Mouse (Mus musculus) MEL-GATA-1-ER (cell line): ENCODE measurements around the gene Smpd4.
A peak's percentile ranks its signal among the peaks of the same experiment; 100 is the strongest.
"Not testable (repeated sequence)": the region's sequence is repeated elsewhere in the genome, so short reads cannot be mapped to it uniquely, and the experiment has no call there.

Experiments
- DNase-seq: peaks from one replicate; pipeline ENCODE4 v3.0.0-alpha.2; 2012; ENCODE audit warnings: low read depth; ENCODE audit errors: extremely low read depth

The Smpd4 gene

DNA sequence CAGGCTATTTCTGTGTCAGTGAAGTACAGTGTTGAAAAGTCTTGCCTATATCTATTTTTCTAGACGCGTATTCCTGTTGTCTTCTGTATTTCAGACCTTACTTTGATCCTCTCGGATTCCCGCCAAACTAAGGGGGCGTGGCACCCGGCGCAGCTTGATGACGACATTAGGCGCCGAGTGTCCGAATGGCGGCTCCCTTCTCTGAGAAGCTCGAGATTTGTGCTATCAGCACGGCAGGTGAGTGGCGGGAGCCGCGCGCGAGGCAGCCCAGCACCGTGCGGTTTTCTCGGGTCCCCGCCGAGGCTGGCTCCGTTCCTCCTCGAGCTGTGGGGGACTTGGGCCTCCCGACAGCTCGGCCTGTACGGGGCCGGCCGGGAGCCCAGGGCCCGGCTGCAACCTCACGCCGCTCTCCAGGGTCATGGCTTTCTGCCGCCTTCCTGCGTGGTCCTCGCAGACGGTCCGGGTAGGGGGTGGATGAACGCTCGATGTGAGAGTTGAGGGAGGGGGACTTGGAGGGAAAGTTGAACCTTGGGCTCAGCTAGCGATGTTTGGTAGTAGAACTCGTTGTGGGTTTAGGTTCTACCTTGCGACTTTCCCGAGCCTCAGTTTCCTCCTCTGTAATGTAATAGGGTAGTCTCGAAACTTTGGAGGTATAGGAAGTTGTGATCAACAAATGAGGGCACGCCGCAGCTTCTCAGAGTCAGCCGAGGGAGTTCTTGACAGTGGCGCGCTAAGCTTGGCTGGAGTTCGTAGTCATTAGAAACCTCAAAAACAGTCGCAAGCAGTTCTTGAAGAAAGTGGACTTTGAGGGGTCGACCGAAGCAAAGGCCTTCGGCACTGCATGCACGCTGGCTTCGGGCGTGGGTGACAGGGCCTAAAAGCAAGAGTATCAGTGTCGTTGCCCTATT is at the start of gene Smpd4:
Smpd4 (plus strand) TSS at position 157 of the 908 bp plus-strand sequence.
- peak; percentile 72 for DNase-seq

DNA sequence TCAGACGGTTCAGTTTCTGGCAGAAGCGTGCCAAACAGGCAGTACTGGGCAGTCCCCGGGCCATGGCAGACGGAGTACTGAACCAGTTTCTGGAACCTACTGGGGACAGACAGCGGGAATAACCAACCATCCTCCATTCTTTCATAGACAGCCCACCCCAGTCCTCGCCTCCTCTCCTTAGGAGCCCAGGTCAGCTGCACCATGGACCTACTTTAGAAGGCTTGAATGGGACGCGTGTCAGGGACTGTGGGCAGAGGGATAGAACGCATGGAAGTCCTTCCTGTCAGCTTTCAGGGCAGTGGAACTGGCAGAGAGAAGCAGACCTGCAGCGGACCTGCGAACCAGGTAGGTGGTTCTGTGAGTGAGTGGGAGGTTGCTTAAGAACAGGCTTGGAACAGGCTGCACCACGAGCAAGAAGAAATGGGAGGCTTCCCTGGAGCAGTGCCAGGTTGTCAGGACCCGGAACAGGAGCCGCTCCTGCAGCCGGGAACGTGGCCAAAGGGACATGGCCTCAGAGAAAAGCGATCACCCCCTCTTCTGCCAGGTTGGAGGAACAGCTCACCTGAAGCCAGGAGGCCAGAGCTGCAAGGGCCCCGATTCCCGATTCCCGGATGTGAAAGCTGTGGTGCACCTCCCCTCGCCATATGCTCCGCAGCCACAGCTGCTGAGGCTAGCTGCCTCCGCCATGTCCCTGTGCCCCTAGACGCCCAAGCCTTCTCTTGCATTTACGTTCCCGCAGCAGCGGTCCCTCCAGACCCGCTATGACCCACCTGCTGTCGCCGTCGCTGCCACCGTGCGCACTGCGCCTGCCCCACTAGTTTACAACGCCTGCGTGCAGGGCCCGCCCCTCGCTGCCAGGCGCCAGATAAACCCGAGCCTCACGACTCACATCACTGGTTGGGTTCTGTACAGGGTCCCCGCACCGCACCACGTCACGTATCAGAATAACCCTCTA is 43.0 kb upstream of the Smpd4 start:
- DNase-seq, result peak; percentile 53

DNA sequence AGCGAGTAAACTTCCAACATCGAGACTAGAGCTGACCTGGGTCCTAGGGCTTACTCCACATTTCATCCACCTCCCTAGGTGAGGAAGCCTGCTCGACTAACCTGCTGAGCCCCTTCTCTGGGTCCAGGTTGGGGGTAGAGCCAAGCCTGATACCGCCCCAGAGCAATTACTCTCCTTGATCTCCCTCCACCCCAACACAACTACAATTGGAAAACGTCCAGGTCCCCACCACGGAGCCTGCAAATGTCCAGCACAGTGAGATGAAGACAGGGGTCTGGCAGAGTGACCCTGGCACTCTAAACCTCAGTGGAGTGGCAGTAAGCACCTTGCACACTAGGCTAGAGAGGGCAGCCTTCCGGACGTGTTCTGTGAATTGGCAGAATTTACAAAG is 42.3 kb upstream of the Smpd4 start:
- DNase-seq, result no peak

DNA sequence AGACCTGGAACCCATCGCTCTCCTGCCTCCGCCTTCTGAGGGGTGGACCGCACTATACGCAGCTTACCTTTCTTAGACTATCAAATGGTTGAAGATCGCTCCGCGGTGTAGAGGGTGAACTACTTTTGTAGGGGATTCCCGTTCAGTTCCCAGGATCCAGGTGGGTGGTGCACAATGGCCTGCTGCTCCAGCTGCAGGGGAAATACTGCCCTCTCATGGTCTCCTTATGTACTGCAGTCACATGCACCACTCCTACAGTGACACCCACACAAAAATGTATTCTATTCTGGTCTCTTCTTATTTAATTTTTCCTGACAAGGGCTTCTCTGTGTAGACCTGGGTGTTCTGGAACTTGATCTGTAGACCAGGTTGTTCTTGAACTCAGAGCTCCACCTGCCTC is 36.1 kb upstream of the Smpd4 start, which contains the start of gene Slc7a4:
Slc7a4 (minus strand) TSS at position 151 of the 400 bp plus-strand sequence.
- DNase-seq, result peak; percentile 46

DNA sequence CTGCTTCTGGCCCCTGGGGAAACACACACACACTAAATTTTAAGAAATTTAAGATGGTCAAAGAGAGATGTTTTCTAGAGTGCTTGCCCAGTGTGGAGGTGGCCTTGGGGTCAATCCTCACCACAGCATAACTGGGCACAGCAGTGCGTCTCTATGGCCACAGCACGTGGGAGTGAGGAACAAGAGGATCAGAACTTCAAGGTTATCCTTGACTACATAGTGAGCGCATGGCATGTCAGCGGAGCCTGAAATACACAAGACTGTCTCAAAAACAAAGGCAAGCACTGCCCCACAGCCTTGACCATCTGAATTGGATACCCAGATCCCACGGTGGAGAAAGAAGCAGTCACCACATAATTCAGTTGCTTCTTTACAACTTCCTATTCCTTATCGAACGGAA is 34.6 kb upstream of the Smpd4 start:
- no peak for DNase-seq

DNA sequence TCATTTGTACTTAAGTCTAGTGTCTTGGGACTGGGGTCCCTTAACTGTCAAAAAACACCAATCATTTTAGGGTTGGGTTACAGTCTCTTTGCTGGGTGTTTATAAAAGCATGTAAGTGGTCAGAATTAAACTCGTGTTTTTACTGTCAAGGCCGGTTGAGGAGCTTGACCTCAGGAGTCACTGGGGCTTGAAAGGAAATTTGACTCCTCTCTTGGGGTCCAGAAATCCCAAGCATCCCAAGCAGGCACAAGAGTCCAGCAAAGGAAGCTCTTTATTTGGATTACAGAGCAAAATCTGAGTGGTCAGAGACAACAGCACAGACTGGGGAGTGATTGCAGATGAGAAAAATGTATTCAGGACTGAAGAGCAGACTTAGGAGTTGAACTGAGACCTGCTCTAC is 28.4 kb upstream of the Smpd4 start:
- no peak for DNase-seq

DNA sequence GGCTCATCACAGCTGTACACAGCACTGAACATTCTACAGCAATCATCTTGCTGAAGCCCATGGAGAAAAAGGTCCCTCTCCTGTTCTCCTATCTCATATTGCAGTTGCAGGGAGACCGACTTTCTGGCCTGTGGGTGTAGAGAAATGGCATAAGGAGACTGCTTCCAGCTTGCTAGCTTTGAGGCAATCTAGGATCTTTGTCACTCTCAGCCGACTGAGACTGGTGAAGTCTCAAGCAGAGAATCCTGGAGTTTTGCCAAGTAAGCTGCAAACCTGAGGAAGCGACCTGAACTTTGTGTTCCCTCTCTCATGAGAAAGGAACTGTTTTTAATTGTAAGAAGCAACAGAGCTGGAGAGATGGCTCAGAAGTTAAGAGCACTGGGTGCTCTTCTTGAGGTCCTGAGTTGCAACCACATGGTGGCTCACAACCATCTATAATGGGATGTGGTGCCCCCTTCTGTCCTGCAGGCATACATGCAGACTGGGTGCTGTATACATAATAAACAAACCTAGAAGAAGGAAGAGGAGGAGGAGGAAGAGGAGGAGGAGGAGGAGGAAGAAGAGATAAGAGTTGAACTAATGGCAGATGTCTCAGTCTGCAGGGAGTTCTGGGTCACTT is 18.1 kb upstream of the Smpd4 start:
- DNase-seq, result peak; percentile 49

DNA sequence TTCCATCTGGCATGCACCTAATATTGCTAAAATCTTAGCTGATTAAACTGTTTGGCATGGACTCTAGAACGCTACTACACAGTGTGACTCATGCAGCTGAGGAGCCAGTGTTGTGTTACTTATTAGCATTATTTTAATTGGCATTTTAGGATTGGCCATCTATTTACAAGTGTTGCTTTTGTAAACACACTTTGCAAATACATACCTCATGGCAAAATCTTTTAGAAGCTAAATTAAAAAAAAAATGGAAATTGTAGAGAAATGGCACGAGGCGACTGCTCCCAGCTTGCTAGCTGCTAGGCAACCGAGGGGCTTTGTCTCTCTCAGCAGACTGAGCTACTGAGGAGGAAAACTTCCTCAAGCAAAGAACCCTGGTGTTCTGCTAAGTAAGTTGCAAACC is 14.2 kb upstream of the Smpd4 start:
- no peak for DNase-seq

DNA sequence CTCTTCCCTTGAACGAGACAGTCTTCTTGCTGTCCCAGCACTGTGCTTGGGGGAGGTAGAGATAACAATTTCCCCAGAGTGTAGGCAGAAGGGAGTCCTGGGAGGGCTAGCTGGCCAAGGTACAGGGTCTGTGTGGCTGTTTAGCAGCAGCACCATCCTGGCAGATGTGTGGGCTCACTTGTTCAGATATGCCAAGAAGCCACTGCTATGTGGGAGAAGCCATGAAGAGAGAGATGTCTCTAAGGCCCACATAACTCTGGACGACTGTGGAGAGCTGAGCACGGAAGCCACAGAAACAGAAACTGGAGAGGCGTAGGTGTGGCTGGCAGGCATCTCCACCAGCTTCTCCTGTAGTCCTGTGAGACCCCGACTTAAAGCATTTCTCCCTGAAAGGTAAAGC is 13.5 kb upstream of the Smpd4 start:
- no peak for DNase-seq

DNA sequence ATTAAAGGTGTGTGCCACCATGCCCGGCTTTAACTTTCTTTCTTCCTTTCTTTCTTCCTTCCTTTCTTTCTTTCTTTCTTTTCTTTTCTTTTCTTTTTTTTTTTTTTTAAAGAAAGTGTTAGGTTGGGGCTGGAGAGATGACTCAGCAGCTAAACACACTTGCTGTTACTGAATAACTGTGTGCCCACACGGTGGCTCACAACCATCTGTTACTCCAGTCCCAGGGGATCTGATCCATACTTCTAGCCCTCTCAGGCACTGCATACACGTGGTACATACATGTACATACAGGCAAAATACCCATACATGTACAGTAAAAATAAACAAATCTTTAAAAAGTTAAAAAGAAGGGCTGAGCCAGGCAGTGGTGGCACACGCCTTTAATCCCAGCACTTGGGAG is 7.8 kb upstream of the Smpd4 start:
- DNase-seq, result no peak

DNA sequence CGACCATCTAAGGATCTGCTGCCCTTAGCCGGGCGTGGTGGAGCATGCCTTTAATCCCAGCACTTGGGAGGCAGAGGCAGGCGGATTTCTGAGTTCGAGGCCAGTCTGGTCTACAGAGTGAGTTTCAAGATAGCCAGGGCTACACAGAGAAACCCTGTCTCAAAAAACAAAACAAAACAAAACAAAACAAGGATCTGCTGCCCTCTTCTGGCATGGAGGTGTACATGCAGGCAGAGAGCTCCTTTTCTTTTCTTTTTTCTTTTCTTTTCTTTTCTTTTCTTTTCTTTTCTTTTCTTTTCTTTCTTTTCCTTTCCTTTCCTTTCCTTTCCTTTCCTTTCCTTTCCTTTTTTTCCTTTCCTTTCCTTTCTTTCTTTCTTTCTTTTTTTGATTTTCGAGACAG is 4.4 kb upstream of the Smpd4 start:
- not testable (repeated sequence) for DNase-seq

DNA sequence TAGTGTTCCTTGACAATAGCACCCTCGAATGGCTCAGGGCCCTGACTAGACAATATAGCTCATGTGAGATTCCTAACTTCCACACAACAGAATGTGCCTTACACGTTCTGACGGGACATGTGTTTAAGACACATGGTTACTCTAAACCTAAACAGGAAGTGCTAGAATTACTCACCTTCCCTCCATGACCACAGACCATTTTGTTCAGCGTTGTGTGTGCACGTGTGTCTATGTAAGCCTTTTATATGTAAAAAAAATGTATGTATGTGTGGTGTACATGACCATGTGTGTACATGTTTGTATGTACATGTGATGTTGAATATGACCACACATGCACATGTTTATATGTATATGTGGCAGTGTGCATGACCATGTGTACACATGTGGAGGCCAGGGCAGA is 2.9 kb upstream of the Smpd4 start:
- no peak for DNase-seq

DNA sequence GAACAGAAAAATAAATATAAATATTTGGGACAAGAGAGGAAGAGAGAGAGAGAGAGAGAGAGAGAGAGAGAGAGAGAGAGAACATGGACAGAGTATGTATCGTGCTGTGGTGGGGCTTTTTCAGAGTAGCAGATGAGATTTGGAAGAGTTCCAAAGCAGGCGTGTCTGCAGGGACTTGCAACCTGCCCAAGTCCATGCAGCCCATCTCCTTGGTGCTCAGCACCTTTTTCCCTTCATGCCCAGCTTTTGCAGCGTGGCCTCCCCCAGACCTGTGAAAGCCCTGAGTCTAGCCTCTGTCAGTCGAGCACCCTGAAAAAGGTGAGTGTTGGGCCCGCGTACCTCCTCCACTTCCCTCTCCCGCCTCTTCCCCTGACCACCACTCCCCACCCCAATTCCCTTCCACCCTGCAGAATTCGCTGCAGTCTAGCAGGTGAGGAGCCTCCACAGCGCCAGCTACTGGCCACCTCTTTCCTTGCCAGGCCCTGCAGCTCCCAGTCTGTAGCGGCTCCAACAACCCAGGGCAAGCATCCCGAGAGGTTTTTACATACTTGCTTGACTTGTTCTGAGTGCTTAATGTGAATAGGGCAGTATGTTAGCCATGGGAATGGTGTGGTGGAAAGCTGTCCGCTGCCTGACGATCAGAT is 1.1 kb upstream of the Smpd4 start:
- DNase-seq, result peak; percentile 68

DNA sequence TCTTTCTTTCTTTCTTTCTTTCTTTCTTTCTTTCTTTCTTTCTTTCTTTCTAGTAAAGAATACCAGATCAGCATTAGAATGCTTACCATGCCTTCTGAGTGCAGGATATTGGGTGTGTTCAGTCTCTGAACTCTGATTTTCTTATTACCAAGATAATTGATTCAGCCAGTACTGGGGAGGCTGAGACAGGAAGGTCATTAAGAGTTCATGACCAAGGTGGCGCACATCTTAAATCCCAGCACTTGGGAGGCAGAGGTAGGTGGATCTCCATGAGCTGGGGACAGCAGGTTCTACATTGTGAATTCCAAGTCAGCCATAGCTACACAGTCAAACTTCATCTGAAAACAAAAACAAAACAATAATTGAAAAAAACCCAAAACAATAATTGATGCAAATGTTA is 2.8 kb downstream of the Smpd4 start:
- no peak for DNase-seq

DNA sequence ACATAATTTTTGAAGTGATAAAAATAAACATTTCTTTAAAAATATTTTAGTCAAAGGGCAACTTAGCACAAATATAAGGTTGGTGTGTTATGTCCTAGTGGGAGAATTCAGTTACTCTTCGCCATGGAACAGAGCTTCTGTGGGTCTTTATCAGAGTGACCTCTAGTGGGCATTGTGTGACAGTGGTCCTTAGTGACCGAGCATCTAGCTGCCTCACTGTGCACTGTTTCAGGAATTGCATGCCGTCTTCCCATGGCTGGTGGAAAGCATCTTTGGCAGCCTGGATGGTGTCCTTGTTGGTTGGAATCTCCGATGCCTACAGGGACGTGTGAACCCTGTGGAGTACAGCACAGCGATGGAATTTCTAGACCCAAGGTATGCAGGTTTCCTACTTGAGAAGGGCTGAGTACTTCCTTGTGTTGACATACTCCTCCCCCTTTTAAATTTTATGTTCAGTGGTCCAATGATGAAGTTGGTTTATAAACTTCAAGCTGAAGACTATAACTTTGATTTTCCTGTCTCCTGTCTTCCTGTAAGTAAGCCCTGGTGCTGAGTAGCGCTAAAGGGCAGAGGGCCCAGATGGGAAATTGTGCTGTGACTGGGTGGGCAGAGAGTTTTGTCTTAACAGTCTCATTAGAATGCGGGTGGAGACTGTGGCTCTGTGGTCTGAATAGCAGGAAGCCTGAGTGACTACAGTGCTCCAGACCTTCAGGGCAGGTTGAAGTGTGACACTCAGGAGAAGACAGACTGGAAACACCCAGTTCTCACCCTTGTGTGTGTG is 6.5 kb downstream of the Smpd4 start:
- DNase-seq, result no peak

DNA sequence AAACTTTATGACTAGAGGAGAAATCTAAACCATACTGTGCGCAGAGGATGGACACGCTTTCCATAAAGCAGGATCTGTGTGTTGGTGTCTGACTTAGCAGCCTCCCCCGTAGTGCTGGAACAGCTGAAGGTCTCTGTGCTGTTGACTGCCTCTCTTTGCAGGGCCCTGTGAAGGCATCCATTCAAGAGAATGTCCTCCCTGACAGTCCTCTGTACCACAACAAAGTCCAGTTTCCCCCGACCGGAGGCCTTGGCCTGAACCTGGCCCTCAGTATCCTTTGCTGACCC is 7.1 kb downstream of the Smpd4 start:
- DNase-seq, result no peak

DNA sequence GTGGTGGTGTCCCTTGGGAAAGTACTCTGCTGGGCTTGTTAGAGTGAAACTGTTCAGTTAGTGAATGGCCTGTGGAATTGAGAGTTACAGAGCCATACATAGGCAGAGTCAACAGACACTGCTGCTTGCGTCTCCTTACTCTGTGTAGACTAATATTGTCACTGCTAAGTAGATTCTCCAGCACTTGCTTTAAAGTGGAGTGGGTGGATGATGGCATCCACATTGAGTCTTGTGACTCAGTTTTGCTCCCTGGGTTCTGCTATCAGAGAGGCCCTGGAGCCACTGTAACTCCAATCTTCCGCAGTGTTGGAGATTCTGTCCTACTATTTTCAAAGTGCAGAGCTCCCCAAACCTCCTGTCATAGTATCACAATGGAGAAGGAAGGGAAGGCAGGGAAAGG is 13.4 kb downstream of the Smpd4 start:
- DNase-seq, result no peak

DNA sequence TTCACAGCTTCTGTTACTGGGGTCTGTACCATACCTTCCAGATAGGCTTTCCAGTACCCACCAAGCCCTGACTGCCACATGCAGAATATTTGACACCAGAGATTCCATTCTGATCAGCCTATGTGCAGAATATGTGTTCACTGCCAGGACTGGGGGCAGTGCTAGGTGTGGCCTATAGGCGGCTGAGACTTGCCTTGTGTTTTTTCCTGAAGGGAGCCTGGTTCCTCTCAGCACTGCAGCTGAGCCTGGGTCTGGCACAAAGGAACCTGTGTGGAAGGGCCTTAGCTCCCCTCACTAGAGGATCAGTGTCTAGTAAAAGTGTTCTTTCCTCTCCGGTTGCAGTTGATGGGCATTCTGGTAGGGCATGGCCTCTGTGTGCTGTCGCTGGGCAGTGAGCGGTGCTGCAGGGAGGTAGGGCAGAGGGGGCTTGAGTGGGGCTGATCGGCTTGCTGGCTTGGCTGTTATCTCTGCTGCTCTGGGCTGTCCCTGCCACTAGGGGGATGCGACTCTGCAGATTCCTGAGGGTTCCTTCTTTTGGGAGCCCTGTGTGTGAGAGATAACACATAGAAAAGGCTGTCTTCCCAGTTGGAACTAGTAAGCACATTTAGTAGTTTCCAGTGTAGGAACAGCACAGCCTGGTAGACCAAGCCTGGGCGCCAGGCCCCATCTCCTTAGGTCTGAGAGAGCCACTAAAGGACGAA is 14.5 kb downstream of the Smpd4 start:
- DNase-seq, result peak; percentile 36

DNA sequence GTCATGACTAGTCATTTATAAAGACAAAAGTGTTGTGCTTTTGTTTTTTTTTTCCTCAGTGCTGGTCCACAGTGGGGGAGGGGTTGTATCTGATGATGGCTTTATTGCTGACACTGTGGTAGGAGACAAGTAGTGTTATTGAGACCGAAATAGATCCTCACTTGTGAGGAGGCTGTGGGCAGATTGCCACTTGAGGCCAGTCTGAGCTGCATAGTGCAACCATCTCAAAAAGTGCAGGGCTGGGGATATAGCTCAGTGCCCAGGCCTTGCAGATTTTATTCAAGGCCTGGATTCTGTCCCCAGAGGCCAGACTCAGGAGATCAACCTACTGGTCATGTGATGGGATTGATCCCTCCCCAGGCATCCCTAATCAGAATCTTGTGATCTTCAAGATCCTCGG is 17.8 kb downstream of the Smpd4 start:
- no peak for DNase-seq

DNA sequence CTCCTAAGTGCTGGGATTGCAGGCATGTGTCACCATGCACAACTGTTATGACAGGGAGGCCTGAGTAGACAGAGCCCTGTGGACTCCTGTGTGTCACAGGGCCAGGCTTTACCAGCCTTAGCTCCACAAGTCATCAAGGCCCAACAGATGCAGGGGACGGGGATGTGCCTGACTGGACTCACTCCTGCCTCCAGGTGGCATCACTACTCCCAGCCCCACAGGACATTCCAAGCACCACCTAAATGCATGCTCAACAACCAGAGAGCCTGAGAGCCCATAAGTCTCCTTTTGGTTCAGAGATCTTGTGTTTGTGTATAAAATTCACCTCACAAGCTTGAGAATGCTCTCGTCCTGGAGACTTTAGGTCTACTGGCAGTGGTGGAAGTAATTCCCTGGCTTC is 18.5 kb downstream of the Smpd4 start:
- no peak for DNase-seq
